Comparison of ENCODE assay signal across 8 mouse cellular contexts in the genomic region with DNA sequence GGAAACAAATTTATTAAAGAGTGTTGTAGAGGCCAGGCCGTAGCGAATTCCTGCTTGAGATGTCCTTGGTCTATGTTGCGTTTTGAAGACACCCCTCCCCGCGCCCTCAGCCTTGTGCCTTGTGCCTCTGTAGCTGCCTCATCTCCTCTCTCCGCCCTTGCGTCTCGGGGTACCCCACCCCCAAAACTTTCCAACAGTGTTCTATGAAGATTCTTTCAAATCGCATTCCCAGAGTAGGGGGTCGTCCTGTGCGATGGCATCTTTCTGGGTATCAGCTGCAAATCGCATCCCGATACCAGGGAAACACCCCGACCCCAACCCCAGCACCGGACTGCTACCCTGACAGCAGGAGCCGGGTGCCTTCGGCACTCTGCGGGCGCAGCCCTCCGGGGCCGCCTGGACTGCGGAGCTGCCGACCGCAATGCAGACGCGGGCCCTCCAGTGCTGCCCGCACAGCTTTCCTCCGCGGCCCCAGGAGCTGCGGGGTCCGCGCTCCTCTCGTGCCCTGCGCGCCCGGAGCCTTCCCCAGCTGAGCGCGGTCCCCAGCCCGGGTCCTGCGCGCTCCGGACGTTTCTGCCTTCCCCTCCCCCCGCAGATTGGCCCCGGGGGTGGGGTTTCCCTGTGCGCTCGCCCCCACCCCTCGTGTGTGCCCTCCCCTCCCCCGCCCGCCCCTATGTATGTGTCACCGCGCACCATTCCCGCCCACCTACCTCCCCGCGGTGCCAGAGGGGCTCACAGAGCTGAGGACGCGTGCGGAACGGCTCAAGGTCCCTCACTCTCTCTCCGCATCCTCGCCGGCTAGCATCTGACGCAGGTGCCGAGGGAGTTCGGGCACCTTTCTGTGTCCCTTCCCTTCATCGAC. TPM values are rescaled to one million over a fixed set of nuclear protein-coding genes. Genes with fewer than 3 reads are reported as not detected.
DNase-seq lines count a peak whose midpoint lies in the region; ATAC-seq and TF ChIP-seq lines count a peak whose summit lies in the region.

No protein-coding gene starts in this region.

- ATAC-seq in kidney, embryonic 15.5 days (replicated peaks; ENCODE audit: low FRiP score): peak; percentile 66; the same call in 1 of the 2 replicates
- no peak for ATAC-seq in liver, embryonic 15.5 days (ENCODE audit: insufficient read depth)

- TF ChIP-seq POLR2A in embryonic fibroblast, embryonic 13.5 days (IDR thresholded peaks at IDR 0.05; ENCODE audit: low read depth, low read length): no peak

- H3K27me3 ChIP-seq in kidney, embryonic 15.5 days: peaks cover 86% of the 10 kb centered on the region
- H3K27me3 ChIP-seq in liver, embryonic 15.5 days: peaks cover 74% of the 10 kb centered on the region

- H3K4me2 ChIP-seq in kidney, embryonic 15.5 days: peak overlapping the region; percentile 94
- peak overlapping the region; percentile 15 for H3K4me2 ChIP-seq in liver, embryonic 15.5 days

- 2% methylated on average over 66 of the region's 66 CpGs for WGBS in kidney, embryonic 15.5 days
- WGBS in liver, embryonic 15.5 days (ENCODE audit: insufficient replicate concordance): 2% methylated on average over 65 of the region's 66 CpGs

- H3K4me3 ChIP-seq in kidney, embryonic 15.5 days (replicated peaks): peak overlapping the region; percentile 50
- H3K4me3 ChIP-seq in embryonic fibroblast, embryonic 13.5 days (ENCODE audit: insufficient read depth, low read length): peak overlapping the region; percentile 37
- no peak overlapping the region; the same call in 1 of the 2 replicates for H3K4me3 ChIP-seq in liver, embryonic 15.5 days (replicated peaks)

- no peaks in the 10 kb centered on the region for H3K9me3 ChIP-seq in kidney, embryonic 15.5 days (replicated peaks)
- H3K9me3 ChIP-seq in liver, embryonic 15.5 days (replicated peaks): no peaks in the 10 kb centered on the region

- peaks cover 18% of the 10 kb centered on the region for H3K4me1 ChIP-seq in kidney, embryonic 15.5 days
- no peaks in the 10 kb centered on the region; the same call in 1 of the 2 replicates for H3K4me1 ChIP-seq in embryonic fibroblast, embryonic 13.5 days (ENCODE audit: control insufficient read depth, insufficient read depth, low read length)
- H3K4me1 ChIP-seq in liver, embryonic 15.5 days (replicated peaks): no peaks in the 10 kb centered on the region

- no peak for TF ChIP-seq CTCF in embryonic fibroblast, embryonic 13.5 days (IDR thresholded peaks at IDR 0.05; ENCODE audit: borderline replicate concordance, insufficient read depth, low read length)

- DNase-seq in kidney, postnatal 14 days: no peak
- DNase-seq in R1 (ENCODE audit: low read depth, low spot score): peak; percentile 58
- DNase-seq in urinary bladder, adult 18-20 months (ENCODE audit: low spot score in 2 of 2): no peak
- no peak for DNase-seq in gastrocnemius, postnatal 36 days
- no peak for DNase-seq in gastrocnemius, adult 8-10 months (ENCODE audit: low spot score in 2 of 2)

- no peak overlapping the region for H3K27ac ChIP-seq in kidney, embryonic 15.5 days
- H3K27ac ChIP-seq in embryonic fibroblast, embryonic 13.5 days (ENCODE audit: insufficient read depth, low read length): no peak overlapping the region
- H3K27ac ChIP-seq in liver, embryonic 15.5 days (replicated peaks): no peak overlapping the region

- H3K36me3 ChIP-seq in kidney, embryonic 15.5 days: no peaks in the 10 kb centered on the region
- no peaks in the 10 kb centered on the region for H3K36me3 ChIP-seq in liver, embryonic 15.5 days (replicated peaks)

- intact Hi-C loops in gastrocnemius, postnatal 36 days (cut with DNase I): no loop called here

- H3K9ac ChIP-seq in kidney, embryonic 15.5 days: peak overlapping the region; percentile 7; the same call in 1 of the 2 replicates
- no peak overlapping the region for H3K9ac ChIP-seq in liver, embryonic 15.5 days

RNA-seq across cellular contexts. Expression of a gene that starts 0.5 kb away (rescaled TPM):
- 0.52 and 0.81 TPM in 2 replicates for polyA plus RNA-seq in kidney, embryonic 15.5 days (2015; fragmentation: Nextera tagmentation; extraction: Ambion mirVana)
- 4.5 and 10.4 TPM in 2 replicates for polyA plus RNA-seq in embryonic fibroblast, embryonic 13.5 days (2011; ENCODE audit: insufficient read length, low read depth, missing spikeins)
- polyA plus RNA-seq in liver, embryonic 15.5 days (2015; fragmentation: Nextera tagmentation; extraction: Ambion mirVana): 0.03 and 0.33 TPM in 2 replicates
- total RNA-seq in gastrocnemius, postnatal 36 days (2021): under 1 TPM; 0.10 to 0.27 TPM
- total RNA-seq in gastrocnemius, adult 8-10 months (2022): under 1 TPM in 1 of 4 experiments, not detected in 3; 0.05 TPM
